Mouse (Mus musculus): Measurements from ENCODE around the gene Cgas. TPM values are rescaled to one million over a fixed set of nuclear protein-coding genes. Genes with fewer than 3 reads are reported as not detected.

The Cgas gene
- total and polyA plus RNA-seq, 3 experiments, result 19.0 to 20.9 TPM; not detected in 1

DNA sequence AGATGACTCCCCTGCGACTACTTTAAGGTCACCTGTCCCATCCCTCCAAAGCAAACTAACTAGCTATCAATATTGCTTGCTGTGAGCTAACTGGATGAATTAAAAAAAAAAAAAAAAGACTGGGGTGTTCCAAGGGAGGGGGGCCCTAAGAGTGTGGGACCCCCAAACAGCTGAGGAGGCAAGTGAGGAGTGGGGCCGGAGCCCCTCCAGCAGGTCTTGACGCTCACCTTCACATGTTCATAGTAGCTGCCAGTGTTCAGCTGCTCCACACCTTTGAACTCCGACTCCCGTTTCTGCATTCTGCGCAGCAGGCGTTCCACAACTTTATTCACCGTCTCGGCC is 829 bp downstream of the Cgas start (continued):
- TF ChIP-seq MXI1 (IDR thresholded peaks at IDR 0.05; ENCODE audit: low read depth, low read length) (no peak), USF1 (IDR thresholded peaks at IDR 0.05; ENCODE audit: low read depth, low read length) (no peak), CHD2 (IDR thresholded peaks at IDR 0.05; ENCODE audit: low read length) (no peak), SMC3 (IDR thresholded peaks at IDR 0.05; ENCODE audit: low read depth, low read length) (no peak), MYC (IDR thresholded peaks at IDR 0.05; ENCODE audit: low read depth, low read length) (0 out of 2 replicates have a peak, but pooled peaks have one; percentile 39), GATA1 (IDR thresholded peaks at IDR 0.05; ENCODE audit: low read depth, low read length) (no peak), USF2 (IDR thresholded peaks at IDR 0.05; ENCODE audit: borderline replicate concordance in 1 of 2, insufficient read depth in 1 of 2, low read depth in 1 of 2, low read length in 2 of 2) (no peak), POLR2AphosphoS2 (IDR thresholded peaks at IDR 0.05; ENCODE audit: low read length) (no peak), TAL1 (IDR thresholded peaks at IDR 0.05; ENCODE audit: low read length) (no peak), RAD21 (IDR thresholded peaks at IDR 0.05; ENCODE audit: low read depth, low read length) (no peak), EP300 (IDR thresholded peaks at IDR 0.05; ENCODE audit: low read depth in 1 of 2, low read length in 2 of 2) (no peak), SIN3A (IDR thresholded peaks at IDR 0.05; ENCODE audit: low read length) (peak; percentile 50; the same call in 1 of the 2 replicates), ETS1 (IDR thresholded peaks at IDR 0.05; ENCODE audit: low read depth, low read length) (no peak), RCOR1 (IDR thresholded peaks at IDR 0.05; ENCODE audit: low read depth, low read length) (no peak)

DNA sequence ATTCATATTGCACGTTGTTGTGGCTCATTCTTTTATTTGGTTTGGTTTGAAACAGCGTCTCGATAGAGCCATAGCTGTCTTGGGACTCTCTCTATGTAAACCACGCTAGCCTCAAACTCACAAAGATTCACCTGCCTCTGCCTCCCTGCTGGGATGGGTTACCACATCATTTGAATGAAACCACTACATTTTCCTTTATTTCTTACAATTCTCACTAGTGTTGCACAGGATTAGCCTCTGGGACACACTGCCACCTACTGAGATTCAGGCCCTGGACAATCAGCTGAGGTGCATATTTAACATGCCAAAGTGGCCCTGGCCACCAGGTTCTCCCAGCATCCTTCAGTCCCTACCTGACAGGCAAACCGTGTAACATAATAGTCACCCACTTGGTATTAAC is 3.6 kb downstream of the Cgas start:
- peaks cover 9 to 22% of the 10 kb centered on the region in 2 experiments for H3K36me3 ChIP-seq (ENCODE audit: control insufficient read depth in 1 of 2, insufficient read depth in 2 of 2, low read length in 2 of 2)
- peaks cover 9 to 16% of the 10 kb centered on the region in 2 experiments for H3K4me1 ChIP-seq (ENCODE audit: control insufficient read depth in 1 of 2, insufficient read depth in 2 of 2, low read length in 2 of 2)
- no peak overlapping the region for H3K4me3 ChIP-seq (ENCODE audit: control insufficient read depth in 1 of 2, insufficient read depth in 1 of 2, low read depth in 2 of 2, low read length in 2 of 2)
- TF ChIP-seq MEF2A (IDR thresholded peaks at IDR 0.05; ENCODE audit: extremely low read depth, insufficient replicate concordance, low read depth, low read length, poor library complexity, severe bottlenecking), result no peak
- TF ChIP-seq CTCF (IDR thresholded peaks at IDR 0.05 in 2 of 3, conservative IDR thresholded peaks at IDR 0.05 in 1 of 3; ENCODE audit: control insufficient read depth in 1 of 3, insufficient read depth in 1 of 3, low read depth in 2 of 3, low read length in 3 of 3, poor library complexity in 1 of 3, severe bottlenecking in 1 of 3), result no peak
- H3K27ac ChIP-seq (ENCODE audit: control insufficient read depth, low read depth, low read length), result no peak overlapping the region
- no peak for DNase-seq (ENCODE audit: low read depth, low spot score)
- no peak overlapping the region for H3K9ac ChIP-seq (ENCODE audit: control insufficient read depth, low read depth, low read length, poor library complexity, severe bottlenecking)
- H3K27me3 ChIP-seq (ENCODE audit: control insufficient read depth in 1 of 2, insufficient read depth in 2 of 2, low read length in 2 of 2), result no peaks in the 10 kb centered on the region
- no peaks in the 10 kb centered on the region for H3K9me3 ChIP-seq (replicated peaks; ENCODE audit: insufficient read depth, low read length)
- peaks cover 47% of the 10 kb centered on the region for H3K79me2 ChIP-seq (ENCODE audit: control insufficient read depth, insufficient read depth, low read length, poor library complexity)

- Histone ChIP-seq H3K4me3 (ENCODE audit: control insufficient read depth in 1 of 2, insufficient read depth in 1 of 2, low read depth in 2 of 2, low read length in 2 of 2) (no peak overlapping the region), H3K4me1 (ENCODE audit: control insufficient read depth in 1 of 2, insufficient read depth in 2 of 2, low read length in 2 of 2) (peaks cover 0 to 7% of the 10 kb centered on the region in 2 experiments; a peak in 2 of 4 replicates), H3K36me3 (ENCODE audit: control insufficient read depth in 1 of 2, insufficient read depth in 2 of 2, low read length in 2 of 2) (peaks cover 6 to 9% of the 10 kb centered on the region in 2 experiments; a peak in 3 of 4 replicates), H3K9me3 (replicated peaks; ENCODE audit: insufficient read depth, low read length) (no peaks in the 10 kb centered on the region), H3K9ac (ENCODE audit: control insufficient read depth, low read depth, low read length, poor library complexity, severe bottlenecking) (no peak overlapping the region), H3K79me2 (ENCODE audit: control insufficient read depth, insufficient read depth, low read length, poor library complexity) (peaks cover 3% of the 10 kb centered on the region), H3K27me3 (ENCODE audit: control insufficient read depth in 1 of 2, insufficient read depth in 2 of 2, low read length in 2 of 2) (no peaks in the 10 kb centered on the region), H3K27ac (ENCODE audit: control insufficient read depth, low read depth, low read length) (no peak overlapping the region)
- DNase-seq (ENCODE audit: low read depth, low spot score), result no peak
- TF ChIP-seq MYB (IDR thresholded peaks at IDR 0.05; ENCODE audit: low read depth, low read length), result no peak
- TF ChIP-seq USF1 (IDR thresholded peaks at IDR 0.05; ENCODE audit: low read depth, low read length), result no peak
- TF ChIP-seq CTCF (IDR thresholded peaks at IDR 0.05 in 2 of 3, conservative IDR thresholded peaks at IDR 0.05 in 1 of 3; ENCODE audit: control insufficient read depth in 1 of 3, insufficient read depth in 1 of 3, low read depth in 2 of 3, low read length in 3 of 3, poor library complexity in 1 of 3, severe bottlenecking in 1 of 3), result peak in 2 of 3 experiments; percentile 4 to 35; a peak in 2 of 6 replicates
Measured at GRCm38 (mm10) chr9:78432471-78432870, 10.6 kb downstream of the Cgas start.
